Mouse (Mus musculus) lung, embryonic 16.5 days (tissue): ENCODE data around the gene Ifit2. TPM values are rescaled to one million over a fixed set of nuclear protein-coding genes. Genes with fewer than 3 reads are reported as not detected.

Experiments
- ATAC-seq: fragments of 200-750 bp; cut with Nextera tagmentation; 2 replicates; pipeline ENCODE4 v1.8.0; 2017; ENCODE audit warnings: low read depth, mild to moderate bottlenecking, moderate library complexity
- H3K27ac ChIP-seq: fragments of 300-500 bp; sonication (generic); 2 replicates; pipeline ENCODE4 v1.5.1; 2014; ENCODE audit warnings: mild to moderate bottlenecking, control low read depth, low read length
- H3K27me3 ChIP-seq: fragments of 300-500 bp; sonication (generic); 2 replicates; pipeline ENCODE4 v1.6.1; 2014; ENCODE audit warnings: low read depth, low read length, mixed read lengths; ENCODE audit not compliant: control insufficient read depth, insufficient read depth
- H3K36me3 ChIP-seq: fragments of 300-500 bp; sonication (generic); 2 replicates; pipeline ENCODE4 v1.6.1; 2014; ENCODE audit warnings: low read length; ENCODE audit not compliant: control insufficient read depth, insufficient read depth
- H3K4me1 ChIP-seq: fragments of 300-500 bp; sonication (generic); replicated peaks from 2 replicates; pipeline ENCODE4 v1.6.1; 2014; ENCODE audit warnings: low read length, mixed read lengths; ENCODE audit not compliant: control insufficient read depth, insufficient read depth
- H3K4me2 ChIP-seq: fragments of 300-500 bp; sonication (generic); 2 replicates; pipeline ENCODE4 v1.6.1; 2014; ENCODE audit warnings: low read depth, low read length, control low read depth
- H3K4me3 ChIP-seq: fragments of 300-500 bp; sonication (generic); 2 replicates; pipeline ENCODE4 v1.5.1; 2014; ENCODE audit warnings: mild to moderate bottlenecking, low read length, control low read depth
- H3K9ac ChIP-seq: fragments of 300-500 bp; sonication (generic); 2 replicates; pipeline ENCODE4 v1.6.1; 2014; ENCODE audit warnings: low read length, control low read depth
- H3K9me3 ChIP-seq: fragments of 300-500 bp; sonication (generic); 2 replicates; pipeline ENCODE4 v1.6.1; 2016; ENCODE audit warnings: low read length; ENCODE audit not compliant: control insufficient read depth
- WGBS: fragments of 180-500 bp; shearing (Covaris S2); extraction: QIAGEN DNeasy Blood & Tissue Kit; methylation state at CpG from one replicate; pipeline ENCODE4 v1.1.7; 2014; 5-methylcytosine and 5-hydroxymethylcytosine counted together
- polyA plus RNA-seq: library from polyadenylated mRNA; unstranded; fragments of >200 nt; fragmentation: Nextera tagmentation; extraction: Ambion mirVana; gene quantifications from 2 replicates; pipeline ENCODE4 v1.2.1, GENCODE M21; 2015

Gene Ifit2
- polyA plus RNA-seq, 1 experiment from 2014 or later = 13.0 TPM

DNA sequence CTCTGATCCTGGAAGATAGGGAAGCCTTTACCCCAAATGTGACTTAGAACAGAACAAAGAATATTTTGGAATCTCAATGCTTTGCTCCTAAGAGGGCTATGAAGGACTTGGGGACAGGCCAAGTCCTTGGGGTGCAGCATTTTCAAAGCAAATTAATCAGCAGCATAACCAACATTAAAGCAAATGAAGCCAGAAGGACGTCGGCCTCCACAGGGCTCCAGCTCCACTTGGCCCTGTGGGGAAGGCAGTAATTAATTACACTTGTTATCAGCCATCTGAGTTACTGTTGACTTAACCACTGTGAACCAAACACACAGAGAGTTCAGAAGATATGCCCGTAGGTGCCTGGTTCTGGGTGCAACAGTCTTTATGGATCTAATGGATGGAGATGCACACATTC lies 31.7 kb upstream of the Ifit2 start:
- Histone ChIP-seq H3K4me3 (no peak overlapping the region), H3K4me1 (peaks cover 4% of the 10 kb centered on the region; the same call in 1 of the 2 replicates), H3K27ac (no peak overlapping the region), H3K9me3 (no peaks in the 10 kb centered on the region), H3K9ac (no peak overlapping the region), H3K27me3 (no peaks in the 10 kb centered on the region), H3K36me3 (0 out of 2 replicates have a peak, but pooled peaks cover 2% of the 10 kb centered on the region), H3K4me2 (no peak overlapping the region)
- WGBS = 20% methylated on average over 3 of the region's 3 CpGs
- ATAC-seq = no peak

DNA sequence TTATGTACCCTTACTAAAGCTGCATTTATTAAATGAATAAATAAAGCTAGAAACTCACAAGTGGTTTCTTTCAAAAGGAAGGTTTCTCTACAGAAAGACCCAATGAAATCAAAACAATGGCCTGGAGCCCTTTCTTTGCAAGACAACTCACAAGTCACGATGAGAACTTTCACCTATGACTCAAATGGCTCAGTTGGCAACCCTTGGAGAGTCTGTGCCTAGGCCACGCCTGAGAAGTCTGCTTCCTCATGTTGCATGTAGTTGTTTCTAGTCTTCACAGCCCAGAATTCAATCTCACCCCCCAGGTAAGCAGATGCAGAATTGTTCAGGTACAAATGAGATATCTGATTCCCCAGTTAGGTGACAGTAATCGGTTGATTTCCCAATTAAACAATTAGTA lies 30.8 kb upstream of the Ifit2 start:
- Histone ChIP-seq H3K4me1 (peaks cover 6% of the 10 kb centered on the region), H3K4me2 (no peak overlapping the region)
- 79% methylated on average over 3 of the region's 3 CpGs for WGBS

DNA sequence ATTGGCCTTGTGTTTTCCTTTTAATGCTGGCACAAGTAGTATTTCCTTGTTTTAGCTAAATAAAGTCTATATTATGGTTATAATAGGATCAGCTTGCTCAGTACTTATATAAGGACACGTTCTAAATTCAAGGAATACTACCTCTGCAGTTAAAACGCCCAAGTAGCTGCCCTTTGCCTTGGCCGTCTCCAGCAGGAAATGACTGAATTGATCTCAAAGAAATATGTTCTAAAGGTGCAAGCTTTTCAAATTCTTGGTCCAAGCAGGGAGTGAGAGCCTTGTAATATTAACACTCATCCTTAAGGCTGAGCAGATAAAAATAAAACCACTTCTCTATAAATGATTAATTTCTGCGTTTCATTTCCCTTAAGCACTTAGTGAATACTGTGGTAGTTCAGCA lies 30.4 kb upstream of the Ifit2 start:
- Histone ChIP-seq H3K4me2 (no peak overlapping the region), H3K9ac (no peak overlapping the region), H3K27me3 (no peaks in the 10 kb centered on the region), H3K9me3 (no peaks in the 10 kb centered on the region), H3K27ac (no peak overlapping the region), H3K4me1 (peaks cover 10% of the 10 kb centered on the region), H3K4me3 (no peak overlapping the region), H3K36me3 (0 out of 2 replicates have a peak, but pooled peaks cover 2% of the 10 kb centered on the region)
- WGBS = 68% methylated on average over 4 of the region's 4 CpGs
- no peak for ATAC-seq

More for the DNA sequence above, 30.8 kb upstream of the Ifit2 start:
- Histone ChIP-seq H3K9me3 (no peaks in the 10 kb centered on the region), H3K4me3 (no peak overlapping the region), H3K27me3 (no peaks in the 10 kb centered on the region), H3K27ac (no peak overlapping the region), H3K9ac (no peak overlapping the region), H3K36me3 (0 out of 2 replicates have a peak, but pooled peaks cover 2% of the 10 kb centered on the region)
- ATAC-seq = no peak

DNA sequence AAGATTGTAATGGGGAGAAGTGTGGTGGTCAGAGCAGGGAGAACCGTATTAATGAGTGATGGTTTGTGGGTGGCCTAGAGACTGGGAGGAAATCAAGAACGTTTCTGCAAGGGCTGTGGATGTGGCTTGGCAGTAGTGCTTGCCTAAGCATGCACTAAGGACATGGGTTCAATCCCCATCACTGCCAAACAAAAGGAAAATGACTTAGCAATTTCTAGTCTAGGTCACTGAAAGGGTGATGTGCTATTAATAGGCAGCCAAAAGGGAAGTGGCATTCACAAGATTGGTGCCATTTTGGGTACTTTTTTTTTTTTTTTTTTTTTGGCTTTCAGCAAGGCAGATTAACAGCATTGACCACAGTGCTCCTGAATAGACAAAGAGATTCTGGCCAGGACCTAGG lies 29.1 kb upstream of the Ifit2 start:
- no peak overlapping the region for H3K4me3 ChIP-seq
- no peaks in the 10 kb centered on the region for H3K9me3 ChIP-seq
- 0 out of 2 replicates have a peak, but pooled peaks cover 2% of the 10 kb centered on the region for H3K36me3 ChIP-seq
- H3K4me2 ChIP-seq = no peak overlapping the region
- peaks cover 18% of the 10 kb centered on the region for H3K4me1 ChIP-seq
- ATAC-seq = no peak
- H3K9ac ChIP-seq = no peak overlapping the region
- H3K27me3 ChIP-seq = no peaks in the 10 kb centered on the region
- WGBS = 72% methylated on average over 2 of the region's 2 CpGs
- no peak overlapping the region for H3K27ac ChIP-seq

DNA sequence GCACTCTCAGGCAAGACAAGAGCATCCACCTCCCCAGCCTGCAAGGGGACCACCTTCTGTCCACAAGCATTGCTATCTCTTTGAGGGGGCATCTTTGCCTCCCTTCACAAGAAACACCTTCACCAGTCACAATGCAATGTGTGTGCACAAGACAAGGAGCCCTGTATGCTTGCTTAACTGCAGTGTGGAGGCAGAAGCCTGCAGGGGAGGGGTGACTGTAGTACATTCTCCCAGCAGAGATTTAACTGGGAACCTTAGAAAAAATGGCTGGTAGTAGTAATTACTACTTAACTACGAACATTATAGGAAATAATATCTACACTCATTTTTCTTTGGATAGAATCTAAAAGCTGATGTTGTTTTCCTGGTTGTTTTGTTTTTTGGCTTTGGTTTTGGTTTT lies 28.5 kb upstream of the Ifit2 start:
- no peak for ATAC-seq
- H3K9ac ChIP-seq = no peak overlapping the region
- 96% methylated on average over 1 of the region's 1 CpGs for WGBS
- H3K27ac ChIP-seq = no peak overlapping the region
- H3K36me3 ChIP-seq = 0 out of 2 replicates have a peak, but pooled peaks cover 2% of the 10 kb centered on the region
- no peaks in the 10 kb centered on the region for H3K9me3 ChIP-seq
- no peaks in the 10 kb centered on the region for H3K27me3 ChIP-seq
- no peak overlapping the region for H3K4me2 ChIP-seq
- H3K4me3 ChIP-seq = no peak overlapping the region
- peaks cover 18% of the 10 kb centered on the region for H3K4me1 ChIP-seq

DNA sequence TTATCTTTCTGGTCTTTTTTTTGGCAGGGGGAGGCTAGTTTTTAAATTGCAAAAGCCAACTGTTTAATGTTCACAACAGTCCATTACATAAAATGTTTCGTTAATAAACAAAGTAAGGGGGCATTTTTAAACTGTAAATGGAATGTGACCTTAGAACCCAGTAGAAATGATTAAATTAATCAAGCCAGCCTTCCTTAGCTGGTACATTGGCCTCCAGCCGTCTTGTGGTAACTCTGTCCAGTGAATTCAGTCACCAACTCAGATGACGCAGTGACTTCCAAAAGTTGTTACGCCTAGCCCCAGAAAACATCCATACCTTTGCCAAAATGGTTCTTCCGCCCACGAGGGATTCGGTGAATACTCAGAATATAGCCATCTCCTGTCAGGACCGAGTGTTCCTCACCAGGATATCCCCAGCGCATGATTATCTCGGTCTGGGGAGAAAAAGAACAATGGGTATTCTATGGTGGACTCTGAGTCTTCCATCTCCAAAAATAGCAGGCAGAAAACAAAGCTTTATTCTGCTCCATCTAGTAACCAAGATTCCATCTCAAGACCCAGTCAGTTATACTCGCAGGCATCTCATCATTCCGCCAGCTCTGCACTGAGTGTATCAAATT lies 27.3 kb upstream of the Ifit2 start:
- 65% methylated on average over 12 of the region's 12 CpGs for WGBS
- Histone ChIP-seq H3K27ac (no peak overlapping the region), H3K4me3 (no peak overlapping the region), H3K36me3 (0 out of 2 replicates have a peak, but pooled peaks cover 2% of the 10 kb centered on the region), H3K9ac (no peak overlapping the region), H3K4me2 (no peak overlapping the region), H3K9me3 (no peaks in the 10 kb centered on the region), H3K27me3 (no peaks in the 10 kb centered on the region), H3K4me1 (peaks cover 18% of the 10 kb centered on the region)
- ATAC-seq = no peak

DNA sequence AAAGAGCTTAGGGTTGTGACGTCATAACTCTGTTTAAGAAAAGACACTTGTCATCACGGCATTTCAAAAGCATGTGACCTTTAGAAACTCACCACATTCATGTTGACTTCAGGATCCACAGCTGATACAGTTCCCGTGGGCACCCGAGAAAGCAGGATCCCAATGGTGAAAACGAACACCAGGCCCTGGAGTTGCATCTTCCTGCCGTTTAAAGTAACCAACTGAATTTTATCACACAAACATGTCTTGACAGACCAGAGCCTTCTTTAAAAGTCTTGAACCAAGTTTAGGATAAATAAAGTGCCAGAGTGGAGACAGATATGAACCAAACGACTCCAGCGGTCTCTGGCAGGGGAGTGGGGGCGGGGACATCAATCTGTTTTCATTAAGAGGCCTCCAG lies 25.8 kb upstream of the Ifit2 start:
- H3K27me3 ChIP-seq = no peaks in the 10 kb centered on the region
- H3K9ac ChIP-seq = no peak overlapping the region
- no peaks in the 10 kb centered on the region for H3K9me3 ChIP-seq
- ATAC-seq = no peak
- no peak overlapping the region for H3K4me3 ChIP-seq
- WGBS = 33% methylated on average over 9 of the region's 9 CpGs
- no peak overlapping the region for H3K27ac ChIP-seq
- 0 out of 2 replicates have a peak overlapping the region, but pooled peaks have one; percentile 18 for H3K4me2 ChIP-seq
- 0 out of 2 replicates have a peak, but pooled peaks cover 2% of the 10 kb centered on the region for H3K36me3 ChIP-seq
- peaks cover 18% of the 10 kb centered on the region for H3K4me1 ChIP-seq

DNA sequence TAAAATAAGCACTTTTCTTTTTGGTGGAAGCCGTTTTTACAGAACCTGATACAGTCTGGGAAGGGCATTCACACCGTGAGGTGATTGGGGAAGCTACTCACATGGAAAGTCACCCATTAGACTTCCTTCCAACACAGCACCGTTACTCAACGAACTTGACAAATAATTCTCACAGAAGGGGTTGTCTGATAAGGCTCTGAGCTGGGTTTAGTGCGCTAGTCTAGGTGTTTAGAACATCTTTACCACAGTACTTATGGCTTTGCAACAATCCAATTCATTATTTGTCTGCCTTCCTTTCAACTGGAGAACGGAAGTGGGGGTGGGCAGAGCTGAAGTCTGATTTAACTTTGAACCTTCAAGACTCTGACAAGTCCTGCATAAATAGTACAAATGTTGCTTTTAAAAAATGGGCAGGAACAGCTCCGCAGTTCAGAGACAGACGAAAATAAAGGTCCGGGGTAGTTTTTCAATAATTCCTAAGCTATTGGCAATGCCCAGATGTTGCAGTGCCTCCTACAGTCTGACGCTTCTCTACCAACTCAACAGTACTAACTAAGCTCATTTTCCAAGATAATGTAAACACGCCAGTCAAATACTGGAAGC lies 24.1 kb upstream of the Ifit2 start:
- ATAC-seq = peak; percentile 16
- H3K27ac ChIP-seq = peak overlapping the region; percentile 68
- H3K4me2 ChIP-seq = peak overlapping the region; percentile 52
- H3K9ac ChIP-seq = peak overlapping the region; percentile 70
- H3K4me1 ChIP-seq = peaks cover 18% of the 10 kb centered on the region
- WGBS = 5% methylated on average over 11 of the region's 11 CpGs
- no peaks in the 10 kb centered on the region for H3K9me3 ChIP-seq
- H3K4me3 ChIP-seq = peak overlapping the region; percentile 65
- no peaks in the 10 kb centered on the region for H3K27me3 ChIP-seq
- H3K36me3 ChIP-seq = 0 out of 2 replicates have a peak, but pooled peaks cover 2% of the 10 kb centered on the region

DNA sequence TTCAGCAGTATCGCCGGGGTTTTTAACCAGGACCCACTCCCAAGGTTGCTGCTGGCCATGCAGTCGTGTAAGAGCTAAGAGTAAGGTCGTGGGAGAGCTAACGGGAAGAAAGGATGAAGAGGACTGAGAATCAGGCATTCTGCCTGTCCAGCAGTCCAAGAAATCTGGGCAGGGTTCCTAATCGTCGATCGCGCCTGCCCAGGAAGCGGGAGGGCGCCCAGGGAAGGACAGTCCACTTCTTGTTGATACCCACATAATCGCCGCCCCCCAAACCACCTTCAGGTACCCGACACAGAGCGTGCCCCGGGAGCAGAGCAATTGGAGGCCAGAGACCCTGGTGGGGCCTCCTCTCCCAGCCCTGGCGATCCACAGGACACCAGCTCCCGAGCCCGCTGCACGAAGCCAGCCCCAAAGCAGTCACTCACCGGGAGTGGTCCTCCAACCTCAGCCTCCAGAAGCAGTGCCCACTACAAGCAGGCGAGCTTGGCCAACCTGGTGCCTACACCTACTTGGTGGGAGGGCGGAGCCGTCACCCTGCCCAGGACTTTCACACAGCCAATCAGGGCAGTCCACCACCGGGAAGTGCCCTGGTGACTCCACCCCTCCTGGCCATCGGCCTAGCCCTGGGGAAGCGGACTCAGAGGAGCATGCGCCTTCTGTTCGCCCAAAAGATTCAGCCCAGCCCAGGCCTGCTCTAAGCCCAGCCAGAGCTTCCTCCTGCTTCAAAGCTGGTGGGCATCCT lies 23.4 kb upstream of the Ifit2 start, which contains the start of gene Lipa:
Lipa (minus strand) TSS at position 534 of the 742 bp plus-strand sequence.
- WGBS = 0% methylated on average over 29 of the region's 29 CpGs
- Histone ChIP-seq H3K9me3 (no peaks in the 10 kb centered on the region), H3K4me3 (peak within 1 kb of the TSS; percentile 65), H3K4me2 (peak within 1 kb of the TSS; percentile 52), H3K36me3 (no peaks in the 10 kb centered on the region), H3K27ac (peak within 1 kb of the TSS; percentile 68), H3K27me3 (no peaks in the 10 kb centered on the region), H3K9ac (peak within 1 kb of the TSS; percentile 70), H3K4me1 (peaks cover 18% of the 10 kb centered on the region)
- peak; percentile 100 for ATAC-seq
